Mouse (Mus musculus): ENCODE results near the gene Higd1a. TPM values are rescaled to one million over a fixed set of nuclear protein-coding genes. Genes with fewer than 3 reads are reported as not detected.

Higd1a gene
- total RNA-seq, 2 experiments from 2014 or later = 12.9 to 106 TPM

- no peak for ATAC-seq (replicated peaks; ENCODE audit: poor library complexity, severe bottlenecking)
These were observed 15.2 kb downstream of the Higd1a start for GRCm38 (mm10) chr9:121842914-121843313.

- ATAC-seq (replicated peaks; ENCODE audit: poor library complexity, severe bottlenecking) = 0 out of 2 replicates have a peak, but pooled peaks have one; percentile 5
These were observed 18.6 kb downstream of the Higd1a start for GRCm38 (mm10) chr9:121839622-121839965.

DNA sequence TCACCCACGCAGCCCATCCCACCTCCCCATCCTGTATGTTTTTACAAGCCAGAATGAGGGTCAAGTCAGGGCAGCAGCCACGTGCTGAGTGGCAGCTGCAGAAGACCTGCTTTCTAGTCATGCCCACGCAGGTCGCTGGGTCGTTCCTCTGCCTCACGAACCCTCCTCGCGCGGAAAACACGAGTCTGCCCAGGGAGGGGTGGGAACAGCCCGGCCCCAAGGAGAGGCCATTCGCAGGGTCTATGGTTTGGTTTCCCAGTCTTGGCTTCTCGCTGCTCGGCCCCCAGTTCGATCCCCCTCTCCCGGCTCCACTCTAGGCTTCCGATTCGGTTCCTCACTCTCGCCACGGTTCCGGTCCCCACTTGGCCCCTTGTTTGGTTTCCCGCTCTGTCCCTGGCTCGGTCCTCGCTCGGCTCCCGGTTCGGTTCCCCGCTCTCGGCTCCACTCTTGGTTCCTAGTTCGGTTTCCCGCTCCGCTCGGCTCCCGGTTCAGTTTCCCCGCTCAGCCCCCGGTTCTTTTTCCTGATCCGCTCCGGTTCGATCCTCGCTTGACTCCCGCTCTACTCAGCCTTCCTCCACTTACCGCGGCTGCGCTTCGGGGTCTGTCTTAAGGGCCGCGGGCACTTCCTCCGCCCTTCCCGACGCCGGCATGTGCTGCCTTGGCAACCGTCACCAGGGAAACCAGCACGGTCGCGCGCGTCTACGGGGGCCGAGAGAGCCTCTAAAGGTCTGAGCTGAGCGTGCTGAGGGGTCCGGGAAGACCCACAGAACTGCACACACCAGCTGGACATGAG lies 19.1 kb downstream of the Higd1a start, which contains the start of gene Ccdc13:
Ccdc13 (minus strand) TSS at position 633 of the 793 bp plus-strand sequence.
- ATAC-seq (replicated peaks; ENCODE audit: poor library complexity, severe bottlenecking) = peak; percentile 88

DNA sequence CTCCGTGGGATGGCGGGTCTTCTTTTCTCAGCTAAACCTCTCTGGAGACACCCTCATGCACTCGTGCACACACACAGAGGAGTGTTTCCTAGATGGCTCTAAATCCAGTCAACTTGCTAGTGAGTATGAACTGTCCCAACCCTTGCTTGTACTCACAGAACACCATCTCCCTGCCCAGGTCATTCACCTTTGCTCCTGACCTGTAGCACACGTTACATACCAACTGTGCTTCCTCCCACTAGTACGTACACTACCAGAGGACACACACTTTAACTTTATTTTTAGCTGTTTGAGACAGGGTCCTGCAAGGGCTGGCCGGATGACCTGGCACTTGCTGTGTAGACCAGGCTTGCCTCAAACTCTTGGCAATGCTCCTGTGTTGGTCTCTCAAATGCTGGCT lies 20.2 kb downstream of the Higd1a start:
- no peak for ATAC-seq (replicated peaks; ENCODE audit: poor library complexity, severe bottlenecking)

DNA sequence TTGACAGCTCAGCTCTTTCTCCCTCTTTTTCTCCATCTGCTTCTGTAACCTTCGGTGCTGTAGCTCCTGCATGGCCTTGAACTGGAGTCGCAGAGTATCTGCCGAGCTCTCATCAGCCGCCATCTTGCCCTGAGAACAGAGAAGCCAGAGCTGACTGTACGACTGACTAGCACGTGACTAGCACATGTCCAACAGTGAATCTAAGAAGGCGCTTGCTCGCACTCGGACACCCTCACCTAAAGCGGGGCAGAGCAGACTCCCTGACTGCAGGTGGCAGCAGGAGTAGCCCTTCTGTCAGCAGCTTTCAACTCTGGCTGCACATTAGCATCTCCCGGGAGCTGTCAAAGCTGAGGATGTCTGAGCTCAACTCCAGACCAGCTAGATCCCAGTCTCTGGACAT lies 24.3 kb downstream of the Higd1a start:
- ATAC-seq (replicated peaks; ENCODE audit: poor library complexity, severe bottlenecking) = no peak

DNA sequence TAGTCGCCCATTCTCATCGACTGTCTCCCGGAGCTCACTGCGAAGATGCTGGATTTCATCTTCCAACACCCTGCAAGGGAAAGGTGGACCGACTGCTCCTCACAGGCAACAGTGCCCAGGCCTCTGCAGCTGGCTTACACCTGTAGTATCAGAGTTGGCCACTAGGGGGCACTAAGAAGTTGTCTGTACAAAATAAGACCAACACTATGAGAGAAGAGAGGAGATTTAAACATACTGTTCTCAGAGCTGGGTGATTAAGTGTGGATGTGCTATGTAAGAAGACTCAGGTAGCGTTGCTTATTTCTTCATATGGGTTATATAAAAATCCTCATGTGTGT lies 27.2 kb downstream of the Higd1a start:
- ATAC-seq (replicated peaks; ENCODE audit: poor library complexity, severe bottlenecking) = peak; percentile 58

DNA sequence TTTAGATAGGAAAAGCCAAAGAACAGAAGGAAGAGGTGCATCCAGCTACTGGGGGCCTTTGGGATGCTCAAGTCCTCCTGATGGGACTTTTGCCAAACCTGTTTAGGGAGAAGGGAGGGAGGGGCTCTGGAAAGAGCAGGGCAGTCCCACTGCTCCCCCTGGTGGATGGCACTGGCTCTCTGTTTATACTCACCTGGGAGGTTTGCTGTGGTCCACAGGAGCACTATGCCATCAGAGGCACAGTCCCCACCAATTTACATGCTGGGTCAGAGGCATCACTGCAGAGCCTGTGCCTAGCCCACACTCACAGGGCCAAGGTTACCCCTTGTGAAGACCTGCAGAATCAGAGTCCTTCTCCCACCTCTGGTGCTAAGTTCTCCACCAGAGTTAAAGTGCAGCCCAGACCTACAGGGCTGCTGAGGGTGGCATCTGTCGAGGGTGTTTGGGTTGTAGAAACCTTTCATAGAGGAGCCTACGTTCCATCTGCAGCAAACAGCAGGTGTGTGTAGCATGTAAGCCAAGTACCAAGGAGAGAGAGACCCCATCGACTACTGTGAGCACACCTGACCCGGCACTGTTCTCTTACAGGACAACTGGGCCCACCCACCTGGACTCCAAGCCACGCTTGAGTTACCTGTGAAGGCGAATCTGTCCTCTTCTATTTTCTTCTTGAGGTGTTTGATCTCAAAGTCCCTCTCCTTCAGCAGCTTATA lies 27.8 kb downstream of the Higd1a start:
- ATAC-seq (replicated peaks; ENCODE audit: poor library complexity, severe bottlenecking) = 0 out of 2 replicates have a peak, but pooled peaks have one; percentile 27

GRCm38 (mm10) chr9:121829270-121829992 lies 28.7 kb downstream of the Higd1a start:
- ATAC-seq (replicated peaks; ENCODE audit: poor library complexity, severe bottlenecking) = no peak

DNA sequence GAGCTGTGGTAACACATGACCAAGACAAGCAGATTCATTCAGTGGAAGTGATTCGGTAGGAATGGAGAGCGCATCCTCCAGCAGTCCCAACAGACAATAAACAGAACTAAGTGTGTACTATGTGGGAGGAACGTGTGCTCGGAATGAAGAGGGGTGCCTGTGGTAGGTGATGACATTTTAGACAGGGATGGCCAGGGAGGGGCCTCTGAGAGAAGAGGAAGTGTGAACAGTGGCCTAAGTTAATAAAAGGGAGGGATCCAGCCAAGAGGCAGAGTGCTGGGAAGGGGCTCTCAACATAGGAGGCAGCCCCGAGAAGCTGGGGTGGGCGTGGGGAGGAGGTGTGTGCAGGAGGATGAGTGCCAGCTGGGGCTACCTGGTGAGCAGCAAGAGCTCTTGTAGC lies 29.8 kb downstream of the Higd1a start:
- peak; percentile 71 for ATAC-seq (replicated peaks; ENCODE audit: poor library complexity, severe bottlenecking)

DNA sequence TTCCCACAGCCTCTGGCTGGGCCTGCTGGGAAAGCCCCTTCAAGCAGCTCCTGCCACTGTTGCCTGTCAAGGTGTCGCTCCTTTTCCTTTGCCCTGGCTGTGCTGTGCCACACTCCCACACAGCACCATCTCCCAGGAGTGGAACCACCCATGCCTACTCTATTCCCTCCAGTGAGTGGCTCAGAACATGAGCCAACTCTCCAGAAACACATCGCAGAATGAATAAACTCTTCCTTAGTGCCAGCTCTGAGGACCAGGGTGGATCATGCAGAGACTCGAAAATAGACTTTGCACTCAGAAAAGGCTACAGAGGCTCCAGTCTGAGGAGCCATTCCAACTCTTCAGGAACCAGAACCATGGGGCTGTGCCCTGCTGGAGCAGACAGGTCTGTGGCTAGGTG lies 31.8 kb downstream of the Higd1a start:
- no peak for ATAC-seq (replicated peaks; ENCODE audit: poor library complexity, severe bottlenecking)

- ATAC-seq (replicated peaks; ENCODE audit: poor library complexity, severe bottlenecking) = no peak
These were observed 34.2 kb downstream of the Higd1a start for GRCm38 (mm10) chr9:121823991-121824390.

DNA sequence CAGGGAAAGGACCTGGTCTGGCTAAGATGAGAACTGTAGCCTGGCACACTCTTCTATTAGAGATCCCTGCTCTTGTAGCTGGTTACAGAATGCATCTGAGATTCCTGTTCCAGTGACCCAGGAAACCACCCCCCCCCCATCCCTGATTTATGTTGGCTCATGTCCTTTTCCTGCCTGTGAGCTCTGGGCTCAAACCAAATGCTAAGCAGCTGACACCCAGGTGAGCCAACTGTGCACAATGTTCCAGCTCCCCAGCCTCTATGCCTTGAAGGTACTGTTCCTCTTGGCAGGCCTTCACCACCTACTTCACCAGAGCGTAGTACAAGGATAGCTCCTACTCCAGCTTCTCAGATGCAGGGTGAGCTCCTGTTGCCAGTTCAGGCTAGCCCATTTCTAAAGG lies 35.1 kb downstream of the Higd1a start:
- no peak for ATAC-seq (replicated peaks; ENCODE audit: poor library complexity, severe bottlenecking)

DNA sequence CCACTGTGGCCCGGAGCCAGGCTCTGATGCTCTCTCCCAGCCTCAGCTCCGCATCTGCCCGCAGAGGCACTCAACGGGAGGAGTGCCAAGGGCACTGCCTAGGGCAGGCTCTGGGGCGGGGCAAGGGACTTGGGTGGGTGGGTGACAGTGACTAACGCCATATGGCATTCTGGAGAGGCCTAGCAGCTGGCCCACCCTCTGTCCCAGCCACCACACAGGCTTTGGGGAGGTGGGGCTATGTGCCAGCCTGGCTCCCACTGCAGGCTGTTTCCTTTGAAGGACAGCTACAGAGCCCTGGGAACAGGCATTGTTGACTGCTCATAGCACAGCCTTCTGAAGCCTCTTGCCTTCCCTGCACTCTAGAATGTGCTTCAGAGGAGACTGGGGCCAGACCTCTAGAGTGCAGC lies 35.6 kb downstream of the Higd1a start:
- ATAC-seq (replicated peaks; ENCODE audit: poor library complexity, severe bottlenecking) = no peak

DNA sequence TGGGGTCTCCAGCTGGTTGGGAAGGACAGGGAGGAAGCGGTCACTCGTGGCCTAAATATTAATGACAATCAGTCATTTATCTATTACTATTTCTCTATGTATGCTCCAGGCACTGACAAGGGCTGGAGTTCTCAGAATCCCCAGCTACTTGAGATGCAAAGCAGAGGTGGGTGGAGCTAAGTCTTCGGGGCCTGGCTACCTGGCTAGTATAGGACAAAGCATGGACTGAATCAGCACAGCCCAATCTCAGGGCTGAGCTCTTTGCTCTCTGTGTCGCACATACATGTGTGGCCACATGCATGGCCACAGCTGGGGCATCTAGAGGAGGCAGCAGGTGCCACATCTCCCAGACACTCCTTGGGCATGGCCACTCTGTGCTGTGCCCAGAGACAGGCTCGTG lies 37.4 kb downstream of the Higd1a start:
- ATAC-seq (replicated peaks; ENCODE audit: poor library complexity, severe bottlenecking) = no peak

GRCm38 (mm10) chr9:121819771-121820471 lies 38.2 kb downstream of the Higd1a start:
- no peak for ATAC-seq (replicated peaks; ENCODE audit: poor library complexity, severe bottlenecking)

GRCm38 (mm10) chr9:121819073-121819770 lies 38.9 kb downstream of the Higd1a start:
- ATAC-seq (replicated peaks; ENCODE audit: poor library complexity, severe bottlenecking) = no peak

DNA sequence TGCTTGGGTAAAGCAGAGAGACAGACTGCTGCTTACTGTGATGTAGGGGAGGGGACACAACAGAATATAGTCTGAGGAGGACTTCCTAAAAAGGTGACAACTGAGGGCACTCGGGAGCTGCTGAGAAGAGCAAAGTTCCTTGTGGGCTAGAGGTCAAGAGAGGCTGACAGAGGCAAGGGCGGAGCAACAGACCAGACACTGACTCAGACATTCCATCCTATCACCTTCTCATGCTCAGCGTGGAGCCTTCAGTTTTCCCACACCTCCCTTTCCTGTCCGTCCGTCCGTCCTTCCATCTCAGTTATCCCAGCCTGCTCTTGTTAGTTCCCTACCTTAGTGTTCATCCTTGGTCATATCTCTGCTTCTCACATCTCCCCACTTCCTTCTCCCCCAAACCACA lies 43.0 kb downstream of the Higd1a start:
- no peak for ATAC-seq (replicated peaks; ENCODE audit: poor library complexity, severe bottlenecking)

GRCm38 (mm10) chr9:121810081-121810821 lies 47.9 kb downstream of the Higd1a start:
- ATAC-seq (replicated peaks; ENCODE audit: poor library complexity, severe bottlenecking) = no peak

DNA sequence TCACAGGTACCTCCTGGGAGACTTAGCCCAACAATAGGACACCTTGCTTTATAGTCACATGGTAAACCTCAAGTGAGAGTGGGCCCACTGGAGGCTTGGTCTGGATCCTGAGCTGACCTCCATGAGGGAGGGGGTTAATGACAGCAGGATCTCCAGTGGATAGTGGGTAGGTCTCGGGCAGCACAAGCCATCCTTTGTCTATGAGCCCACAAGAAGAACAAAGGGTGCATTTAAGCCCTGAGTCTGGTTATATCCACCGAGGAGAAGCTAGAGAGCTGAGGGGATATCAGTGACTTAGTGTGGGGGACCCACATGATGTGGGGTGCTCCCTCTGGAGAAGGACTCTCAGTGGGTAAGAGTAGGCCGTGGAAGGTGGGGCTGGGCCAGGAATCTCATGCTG lies 49.7 kb downstream of the Higd1a start:
- no peak for ATAC-seq (replicated peaks; ENCODE audit: poor library complexity, severe bottlenecking)

Measured in granulocyte monocyte progenitor cell, adult 5-6 weeks (primary cell).